24 mouse cellular contexts compared by ENCODE assay signal in genomic region chr11:112163681-112164265, GRCm38 (mm10).
DNase-seq lines count a peak whose midpoint lies in the region; ATAC-seq and TF ChIP-seq lines count a peak whose summit lies in the region.
"Had no signal": no experiment of that assay in that cellular context is flagged by ENCODE, and none has a peak within 500 bp of the region (broad histone marks: within the 10 kb centered on the region; RNA-seq: fewer than 3 reads in every experiment).

No protein-coding gene starts in this region.

- no peaks in the 10 kb centered on the region for H3K36me3 ChIP-seq in lung, postnatal 0 days (ENCODE audit: insufficient read depth, low read length)
- no peaks in the 10 kb centered on the region for H3K36me3 ChIP-seq in myocyte (ENCODE audit: control insufficient read depth, insufficient read depth)
- no peaks in the 10 kb centered on the region for H3K36me3 ChIP-seq in neural tube, embryonic 15.5 days
- H3K36me3 ChIP-seq: embryonic facial prominence, embryonic 10.5 days; G1E; heart, embryonic 13.5 days; limb, embryonic 13.5 days; liver, embryonic 13.5 days; midbrain, embryonic 15.5 days; stomach, embryonic 15.5 days had no signal

- H3K27ac ChIP-seq in lung, postnatal 0 days (ENCODE audit: low read length), result no peak overlapping the region
- H3K27ac ChIP-seq in neural tube, embryonic 15.5 days (replicated peaks), result no peak overlapping the region
- H3K27ac ChIP-seq: embryonic facial prominence, embryonic 10.5 days; heart, embryonic 13.5 days; hindbrain, embryonic 14.5 days; limb, embryonic 13.5 days; liver, embryonic 13.5 days; midbrain, embryonic 15.5 days; stomach, embryonic 15.5 days had no signal

- no peaks in the 10 kb centered on the region for H3K79me2 ChIP-seq in myocyte (ENCODE audit: control insufficient read depth, insufficient read depth)

- H3K27me3 ChIP-seq in lung, postnatal 0 days (replicated peaks; ENCODE audit: insufficient read depth, low read length), result no peaks in the 10 kb centered on the region
- H3K27me3 ChIP-seq in myocyte (ENCODE audit: control insufficient read depth, insufficient read depth, insufficient read length), result no peaks in the 10 kb centered on the region
- no peaks in the 10 kb centered on the region for H3K27me3 ChIP-seq in neural tube, embryonic 15.5 days (replicated peaks)
- H3K27me3 ChIP-seq: heart, embryonic 13.5 days; limb, embryonic 13.5 days; liver, embryonic 13.5 days; megakaryocyte, embryonic 14.5 days; midbrain, embryonic 15.5 days; stomach, embryonic 15.5 days had no signal

- H3K9me3 ChIP-seq in lung, postnatal 0 days (ENCODE audit: low read length), result no peaks in the 10 kb centered on the region
- no peaks in the 10 kb centered on the region for H3K9me3 ChIP-seq in neural tube, embryonic 15.5 days (replicated peaks)
- H3K9me3 ChIP-seq: embryonic facial prominence, embryonic 10.5 days; heart, embryonic 13.5 days; limb, embryonic 13.5 days; liver, embryonic 13.5 days; midbrain, embryonic 15.5 days; stomach, embryonic 15.5 days had no signal

- H3K4me1 ChIP-seq in lung, postnatal 0 days (ENCODE audit: insufficient read depth, low read depth, low read length), result no peaks in the 10 kb centered on the region
- no peaks in the 10 kb centered on the region for H3K4me1 ChIP-seq in neural tube, embryonic 15.5 days
- H3K4me1 ChIP-seq: heart, embryonic 13.5 days; liver, embryonic 13.5 days; megakaryocyte, embryonic 14.5 days; midbrain, embryonic 15.5 days; stomach, embryonic 15.5 days had no signal

- peak; percentile 32 for DNase-seq in adrenal gland, adult 2 months
- no peak for DNase-seq in adrenal gland, postnatal 4 days (ENCODE audit: low spot score in 2 of 2)
- DNase-seq in lung, postnatal 0 days (ENCODE audit: low spot score), result peak; percentile 9
- DNase-seq in lung, postnatal 36 days, result no peak
- peak; percentile 23 for DNase-seq in embryo, embryonic 11.5 days (ENCODE audit: low read depth, low spot score)
- DNase-seq in T-cell, adult 2 months (ENCODE audit: low spot score), result no peak
- DNase-seq: cerebellum, adult 9-10 months; heart, adult 18-20 months; heart, postnatal 36 days; kidney, adult 2 months; kidney, postnatal 4 days; liver, embryonic 13.5 days; right cerebral cortex, postnatal 14 days; thymus, adult 18-20 months had no signal

- H3K4me3 ChIP-seq in lung, postnatal 0 days (ENCODE audit: low read depth, low read length), result no peak overlapping the region
- H3K4me3 ChIP-seq in myocyte, result no peak overlapping the region
- H3K4me3 ChIP-seq in neural tube, embryonic 15.5 days (replicated peaks), result no peak overlapping the region
- H3K4me3 ChIP-seq: embryonic facial prominence, embryonic 10.5 days; heart, embryonic 13.5 days; limb, embryonic 13.5 days; liver, embryonic 13.5 days; midbrain, embryonic 15.5 days; stomach, embryonic 15.5 days had no signal

- TF ChIP-seq POLR2A in myocyte (IDR thresholded peaks at IDR 0.05; ENCODE audit: insufficient read length, low read depth), result no peak

- no peak overlapping the region for H3K9ac ChIP-seq in lung, postnatal 0 days (replicated peaks; ENCODE audit: low read depth)
- H3K9ac ChIP-seq in neural tube, embryonic 15.5 days (replicated peaks), result no peak overlapping the region
- H3K9ac ChIP-seq: heart, embryonic 13.5 days; hindbrain, embryonic 14.5 days; limb, embryonic 13.5 days; liver, embryonic 13.5 days; midbrain, embryonic 15.5 days; stomach, embryonic 15.5 days had no signal

- no peak overlapping the region for H3K4me2 ChIP-seq in lung, postnatal 0 days (replicated peaks; ENCODE audit: low read depth, low read length)
- H3K4me2 ChIP-seq in myocyte (ENCODE audit: low read depth), result peak overlapping the region; percentile 13
- no peak overlapping the region for H3K4me2 ChIP-seq in neural tube, embryonic 15.5 days
- H3K4me2 ChIP-seq: heart, embryonic 13.5 days; hindbrain, embryonic 14.5 days; limb, embryonic 13.5 days; liver, embryonic 13.5 days; midbrain, embryonic 15.5 days; stomach, embryonic 15.5 days had no signal

- H3ac ChIP-seq in myocyte (ENCODE audit: control insufficient read depth, insufficient read length), result no peak overlapping the region

- ATAC-seq in lung, postnatal 0 days, result no peak
- no peak for ATAC-seq in neural tube, embryonic 15.5 days (ENCODE audit: low FRiP score)
- ATAC-seq: midbrain, embryonic 15.5 days had no signal

- no peak for TF ChIP-seq EP300 in lung, postnatal 0 days (IDR thresholded peaks at IDR 0.05)

- no peak for TF ChIP-seq CTCF in lung, postnatal 0 days (IDR thresholded peaks at IDR 0.05)

- WGBS in lung, postnatal 0 days, result 41% methylated on average over 7 of the region's 7 CpGs
- WGBS in neural tube, embryonic 15.5 days, result 47% methylated on average over 7 of the region's 7 CpGs

TF ChIP-seq in myocyte, 11 proteins besides CTCF, POLR2A, EP300 and RAD21:
- TF ChIP-seq SRF (IDR thresholded peaks at IDR 0.05; ENCODE audit: control insufficient read depth, insufficient read length, low read depth), result no peak
- TF ChIP-seq MYOG (IDR thresholded peaks at IDR 0.05; ENCODE audit: control insufficient read depth in 1 of 3, insufficient read depth in 1 of 3, insufficient read length in 2 of 3, low read depth in 2 of 3), result no peak
- no peak for TF ChIP-seq REST (IDR thresholded peaks at IDR 0.05; ENCODE audit: insufficient read depth, insufficient read length)
- no peak for TF ChIP-seq TCF12 (IDR thresholded peaks at IDR 0.05; ENCODE audit: insufficient read depth, poor library complexity, severe bottlenecking)
- TF ChIP-seq MAX (IDR thresholded peaks at IDR 0.05; ENCODE audit: low read depth), result no peak
- TF ChIP-seq TCF3 (IDR thresholded peaks at IDR 0.05; ENCODE audit: insufficient read length, low read depth), result no peak
- no peak for TF ChIP-seq CEBPB (IDR thresholded peaks at IDR 0.05; ENCODE audit: insufficient read depth, poor library complexity, severe bottlenecking)
- no peak for TF ChIP-seq E2F4 (IDR thresholded peaks at IDR 0.05; ENCODE audit: insufficient read depth)
- no peak for TF ChIP-seq POLR2AphosphoS2 (IDR thresholded peaks at IDR 0.05; ENCODE audit: insufficient read length, low read depth)
- no peak for TF ChIP-seq USF1 (IDR thresholded peaks at IDR 0.05; ENCODE audit: low read depth)
- TF ChIP-seq MYOD1 (IDR thresholded peaks at IDR 0.05; ENCODE audit: control insufficient read depth in 1 of 3, insufficient read length in 2 of 3, low read depth in 2 of 3), result no peak
TF ChIP-seq in myocyte: peak in this region for 0.

Comparison
In these comparisons a context has a peak if more than half of its experiments do, and no peak if none do; other contexts are left out.
1. DNase-seq: peak in adrenal gland, adult 2 months (single experiment), lung, postnatal 0 days (single experiment) and embryo, embryonic 11.5 days (single experiment); none in adrenal gland, postnatal 4 days (0 of 2), lung, postnatal 36 days (single experiment) and T-cell, adult 2 months (single experiment).